Mouse (Mus musculus): Measurements from ENCODE around the gene G430095P16Rik.

DNA sequence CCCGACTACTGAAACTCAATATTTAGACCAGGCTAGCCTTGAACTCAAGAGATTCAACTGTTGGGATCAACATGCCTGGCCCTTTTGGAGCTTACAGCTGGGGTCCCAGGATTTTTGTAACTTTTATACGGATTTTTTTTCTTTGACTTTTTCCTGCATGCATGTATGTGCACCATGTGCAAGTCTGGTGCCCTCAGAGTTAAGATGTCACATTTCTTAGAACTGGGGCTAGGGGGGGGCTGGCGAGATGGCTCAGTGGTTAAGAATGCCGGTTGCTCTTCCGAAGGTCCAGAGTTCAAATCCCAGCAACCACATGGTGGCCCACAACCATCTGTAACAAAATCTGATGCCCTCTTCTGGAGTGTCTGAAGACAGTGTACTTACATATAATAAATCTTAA is 22.3 kb upstream of the G430095P16Rik start:
- TF ChIP-seq POLR2A (IDR thresholded peaks at IDR 0.05; ENCODE audit: insufficient read length, low read depth) (no peak), SRF (IDR thresholded peaks at IDR 0.05; ENCODE audit: control insufficient read depth, insufficient read length, low read depth) (no peak), MYOD1 (IDR thresholded peaks at IDR 0.05; ENCODE audit: control insufficient read depth in 1 of 3, insufficient read length in 2 of 3, low read depth in 2 of 3) (no peak), TCF3 (IDR thresholded peaks at IDR 0.05; ENCODE audit: insufficient read length, low read depth) (no peak), CEBPB (IDR thresholded peaks at IDR 0.05; ENCODE audit: insufficient read depth, poor library complexity, severe bottlenecking) (no peak), TCF12 (IDR thresholded peaks at IDR 0.05; ENCODE audit: insufficient read depth, poor library complexity, severe bottlenecking) (no peak), E2F4 (IDR thresholded peaks at IDR 0.05; ENCODE audit: insufficient read depth) (no peak), MYOG (IDR thresholded peaks at IDR 0.05; ENCODE audit: control insufficient read depth in 1 of 3, insufficient read depth in 1 of 3, insufficient read length in 2 of 3, low read depth in 2 of 3) (no peak), POLR2AphosphoS2 (IDR thresholded peaks at IDR 0.05; ENCODE audit: insufficient read length, low read depth) (no peak), USF1 (IDR thresholded peaks at IDR 0.05; ENCODE audit: low read depth) (no peak), MAX (IDR thresholded peaks at IDR 0.05; ENCODE audit: low read depth) (no peak), REST (IDR thresholded peaks at IDR 0.05; ENCODE audit: insufficient read depth, insufficient read length) (no peak)

Measured in myocyte (in vitro differentiated cells).